Mouse (Mus musculus) myocyte (in vitro differentiated cells): ENCODE data around the gene Fgf14.

Experiments used
- CEBPB ChIP-seq: IDR thresholded peaks from 2 replicates; pipeline ENCODE4 v1.6.1; 2011; ENCODE audit warnings: mild to moderate bottlenecking, moderate library complexity; ENCODE audit not compliant: poor library complexity, insufficient read depth, severe bottlenecking
- E2F4 ChIP-seq: IDR thresholded peaks from one replicate; pipeline ENCODE4 v1.6.1; 2011; ENCODE audit warnings: mild to moderate bottlenecking, control low read depth, moderate library complexity; ENCODE audit not compliant: insufficient read depth
- MAX ChIP-seq: IDR thresholded peaks from one replicate; pipeline ENCODE4 v1.6.1; 2011; ENCODE audit warnings: low read depth, mild to moderate bottlenecking, control low read depth
- MYOD1 ChIP-seq, 3 experiments: IDR thresholded peaks; one replicate each; pipeline ENCODE4 v1.6.1; 2011; ENCODE audit warnings: control low read depth in 2 of 3, low read depth in 2 of 3, mild to moderate bottlenecking in 2 of 3, moderate library complexity in 1 of 3; ENCODE audit not compliant: insufficient read length in 2 of 3, control insufficient read depth in 1 of 3
- MYOG ChIP-seq, 3 experiments: IDR thresholded peaks; one replicate each; pipeline ENCODE4 v1.6.1; 2011; ENCODE audit warnings: control low read depth in 2 of 3, low read depth in 2 of 3, mild to moderate bottlenecking in 2 of 3; ENCODE audit not compliant: insufficient read length in 2 of 3, control insufficient read depth in 1 of 3, insufficient read depth in 1 of 3
- POLR2A ChIP-seq: IDR thresholded peaks from one replicate; pipeline ENCODE4 v1.6.1; 2011; ENCODE audit warnings: low read depth, mild to moderate bottlenecking, control low read depth, moderate library complexity; ENCODE audit not compliant: insufficient read length
- POLR2AphosphoS2 ChIP-seq: IDR thresholded peaks from one replicate; pipeline ENCODE4 v1.6.1; 2011; ENCODE audit warnings: low read depth, control low read depth; ENCODE audit not compliant: insufficient read length
- SRF ChIP-seq: IDR thresholded peaks from one replicate; pipeline ENCODE4 v1.6.1; 2011; ENCODE audit warnings: low read depth; ENCODE audit not compliant: control insufficient read depth, insufficient read length
- TCF12 ChIP-seq: IDR thresholded peaks from one replicate; pipeline ENCODE4 v1.6.1; 2011; ENCODE audit warnings: mild to moderate bottlenecking, control low read depth; ENCODE audit not compliant: poor library complexity, insufficient read depth, severe bottlenecking
- USF1 ChIP-seq: IDR thresholded peaks from one replicate; pipeline ENCODE4 v1.6.1; 2011; ENCODE audit warnings: low read depth, mild to moderate bottlenecking, control low read depth, moderate library complexity

DNA sequence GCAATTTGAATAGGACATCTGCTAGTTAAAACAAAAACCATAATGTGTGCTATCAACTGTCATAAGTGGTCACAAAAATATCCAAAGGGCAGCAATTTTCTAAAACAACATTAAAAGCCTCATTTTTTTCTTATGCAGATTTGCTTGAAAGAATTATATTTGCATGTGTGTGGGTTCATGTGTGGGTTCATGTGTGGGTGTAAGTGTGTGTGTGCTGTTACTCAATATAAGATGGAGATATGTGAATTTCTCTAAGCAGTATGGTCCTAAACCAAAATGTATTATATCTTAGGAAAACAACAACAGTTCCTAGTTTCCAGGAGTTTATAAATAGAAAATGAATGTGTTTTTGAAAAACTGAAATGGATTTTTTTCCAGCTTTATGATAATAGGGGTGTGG, 413.7 kb downstream of the Fgf14 start:
- TF ChIP-seq POLR2A: no peak
- no peak for TF ChIP-seq MYOG (IDR thresholded peaks at IDR 0.05; ENCODE audit: control insufficient read depth in 1 of 3, insufficient read depth in 1 of 3, insufficient read length in 2 of 3, low read depth in 2 of 3)
- TF ChIP-seq E2F4: no peak
- no peak for TF ChIP-seq SRF
- TF ChIP-seq TCF12: no peak
- TF ChIP-seq MAX: no peak
- no peak for TF ChIP-seq USF1
- no peak for TF ChIP-seq POLR2AphosphoS2
- TF ChIP-seq CEBPB: no peak
- no peak for TF ChIP-seq MYOD1 (IDR thresholded peaks at IDR 0.05; ENCODE audit: control insufficient read depth in 1 of 3, insufficient read length in 2 of 3, low read depth in 2 of 3)
